Comparison of ENCODE assay signal across 27 mouse cellular contexts in the genomic region with DNA sequence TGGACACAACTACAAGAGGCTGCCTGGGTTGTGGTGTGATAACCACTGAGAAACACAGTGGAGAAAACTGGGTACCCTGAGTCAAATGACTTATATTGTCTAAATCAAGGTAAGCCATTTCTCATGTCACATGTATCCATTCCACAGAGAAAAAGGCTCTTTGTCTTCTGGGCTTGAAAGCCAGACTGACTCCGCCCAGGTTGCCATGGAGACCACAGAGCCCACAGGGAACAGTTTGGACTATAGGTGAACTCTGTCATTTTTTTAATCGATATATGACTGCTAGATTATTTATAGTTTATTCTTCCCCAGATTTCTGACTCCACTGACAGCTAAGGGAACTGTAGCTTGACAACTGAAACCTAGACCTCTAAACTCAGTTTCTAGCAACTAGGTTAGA.
A peak's percentile ranks its signal among the peaks of the same experiment; 100 is the strongest.
DNase-seq lines count a peak whose midpoint lies in the region; ATAC-seq and TF ChIP-seq lines count a peak whose summit lies in the region.
"Had no signal": no experiment of that assay in that cellular context is flagged by ENCODE, and none has a peak within 500 bp of the region (broad histone marks: within the 10 kb centered on the region; RNA-seq: fewer than 3 reads in every experiment).

No protein-coding gene starts in this region.

- H3K27ac ChIP-seq in midbrain, embryonic 14.5 days (replicated peaks; ENCODE audit: low read depth, low read length) = no peak overlapping the region
- H3K27ac ChIP-seq in midbrain, embryonic 11.5 days (ENCODE audit: low read depth, low read length) = no peak overlapping the region
- H3K27ac ChIP-seq in stomach, postnatal 0 days (replicated peaks) = no peak overlapping the region
- H3K27ac ChIP-seq: embryonic facial prominence, embryonic 12.5 days; forebrain, embryonic 15.5 days; gastrocnemius, adult 2 months; heart, embryonic 13.5 days; hindbrain, embryonic 12.5 days; limb, embryonic 10.5 days; limb, embryonic 15.5 days; liver, embryonic 15.5 days; midbrain, embryonic 13.5 days had no signal

- H3K9me3 ChIP-seq in midbrain, embryonic 14.5 days (ENCODE audit: control insufficient read depth, low read length) = no peaks in the 10 kb centered on the region
- H3K9me3 ChIP-seq in midbrain, embryonic 11.5 days (ENCODE audit: control insufficient read depth, low read length) = no peaks in the 10 kb centered on the region
- H3K9me3 ChIP-seq in stomach, postnatal 0 days (ENCODE audit: control insufficient read depth, low read length) = no peaks in the 10 kb centered on the region
- H3K9me3 ChIP-seq: embryonic facial prominence, embryonic 12.5 days; forebrain, embryonic 15.5 days; heart, embryonic 13.5 days; limb, embryonic 10.5 days; limb, embryonic 15.5 days; liver, embryonic 15.5 days; midbrain, embryonic 13.5 days had no signal

- no peaks in the 10 kb centered on the region for H3K4me1 ChIP-seq in midbrain, embryonic 14.5 days (ENCODE audit: control insufficient read depth, insufficient read depth, low read length)
- H3K4me1 ChIP-seq in midbrain, embryonic 11.5 days (ENCODE audit: control insufficient read depth, insufficient read depth, low read length) = no peaks in the 10 kb centered on the region
- no peaks in the 10 kb centered on the region for H3K4me1 ChIP-seq in stomach, postnatal 0 days (replicated peaks; ENCODE audit: control insufficient read depth, insufficient read depth)
- H3K4me1 ChIP-seq: forebrain, embryonic 15.5 days had no signal

- no peak overlapping the region for H3K9ac ChIP-seq in midbrain, embryonic 14.5 days (replicated peaks; ENCODE audit: low read length)
- H3K9ac ChIP-seq in midbrain, embryonic 11.5 days (ENCODE audit: low read length) = no peak overlapping the region
- no peak overlapping the region for H3K9ac ChIP-seq in stomach, postnatal 0 days (ENCODE audit: low read length)
- H3K9ac ChIP-seq: embryonic facial prominence, embryonic 12.5 days; forebrain, embryonic 15.5 days; heart, embryonic 13.5 days; hindbrain, embryonic 12.5 days; limb, embryonic 15.5 days; liver, embryonic 15.5 days; midbrain, embryonic 13.5 days had no signal

- no peaks in the 10 kb centered on the region for H3K36me3 ChIP-seq in midbrain, embryonic 14.5 days (ENCODE audit: control insufficient read depth, insufficient read depth, low read length)
- H3K36me3 ChIP-seq in midbrain, embryonic 11.5 days (ENCODE audit: control insufficient read depth, insufficient read depth, low read length) = no peaks in the 10 kb centered on the region
- no peaks in the 10 kb centered on the region for H3K36me3 ChIP-seq in stomach, postnatal 0 days (ENCODE audit: control insufficient read depth, insufficient read depth, low read length)
- H3K36me3 ChIP-seq: embryonic facial prominence, embryonic 12.5 days; forebrain, embryonic 15.5 days; heart, embryonic 13.5 days; hindbrain, embryonic 12.5 days; limb, embryonic 10.5 days; limb, embryonic 15.5 days; liver, embryonic 15.5 days; midbrain, embryonic 13.5 days had no signal

- H3K4me3 ChIP-seq in midbrain, embryonic 14.5 days (replicated peaks; ENCODE audit: low read depth, low read length) = no peak overlapping the region
- no peak overlapping the region for H3K4me3 ChIP-seq in midbrain, embryonic 11.5 days (ENCODE audit: low read depth, low read length)
- H3K4me3 ChIP-seq in stomach, postnatal 0 days (ENCODE audit: low read depth, low read length) = no peak overlapping the region
- H3K4me3 ChIP-seq: embryonic facial prominence, embryonic 12.5 days; forebrain, embryonic 15.5 days; gastrocnemius, adult 2 months; heart, embryonic 13.5 days; hindbrain, embryonic 12.5 days; limb, embryonic 10.5 days; limb, embryonic 15.5 days; liver, embryonic 15.5 days; midbrain, embryonic 13.5 days had no signal

- no peak for TF ChIP-seq CTCF in stomach, postnatal 0 days (IDR thresholded peaks at IDR 0.05; ENCODE audit: low read depth)

- DNase-seq in heart, adult 11 months = peak; percentile 44
- no peak for DNase-seq in heart, postnatal 10 days
- DNase-seq in midbrain, embryonic 14.5 days = peak; percentile 18
- no peak for DNase-seq in midbrain, embryonic 11.5 days (ENCODE audit: low spot score, missing footprints)
- peak; percentile 76 for DNase-seq in R1 (ENCODE audit: low read depth, low spot score)
- DNase-seq in stomach, postnatal 0 days (ENCODE audit: low spot score) = peak; percentile 31
- no peak for DNase-seq in kidney, adult 18-20 months
- DNase-seq: adrenal gland, postnatal 14 days; cerebellum, adult 11-12 months; cerebellum, adult 9-11 months; gastrocnemius, adult 2 months; heart, postnatal 14 days; kidney, postnatal 14 days; layer of hippocampus, adult 9-11 months; lung, postnatal 36 days; right cerebral cortex, postnatal 4 days; thymus, adult 2 months had no signal

- H3K27me3 ChIP-seq in midbrain, embryonic 14.5 days (ENCODE audit: control insufficient read depth, insufficient read depth, low read length) = no peaks in the 10 kb centered on the region
- no peaks in the 10 kb centered on the region for H3K27me3 ChIP-seq in midbrain, embryonic 11.5 days (ENCODE audit: control insufficient read depth, insufficient read depth, low read length)
- no peaks in the 10 kb centered on the region for H3K27me3 ChIP-seq in stomach, postnatal 0 days (ENCODE audit: control insufficient read depth, insufficient read depth, low read length)
- H3K27me3 ChIP-seq: embryonic facial prominence, embryonic 12.5 days; forebrain, embryonic 15.5 days; heart, embryonic 13.5 days; hindbrain, embryonic 12.5 days; limb, embryonic 15.5 days; liver, embryonic 15.5 days; midbrain, embryonic 13.5 days had no signal

- no peak overlapping the region for H3K4me2 ChIP-seq in midbrain, embryonic 14.5 days (ENCODE audit: low read length)
- no peak overlapping the region for H3K4me2 ChIP-seq in midbrain, embryonic 11.5 days
- no peak overlapping the region for H3K4me2 ChIP-seq in stomach, postnatal 0 days (replicated peaks; ENCODE audit: low read depth)
- H3K4me2 ChIP-seq: embryonic facial prominence, embryonic 12.5 days; forebrain, embryonic 15.5 days; heart, embryonic 13.5 days; hindbrain, embryonic 12.5 days; limb, embryonic 15.5 days; liver, embryonic 15.5 days; midbrain, embryonic 13.5 days had no signal

- 78% methylated on average over 2 of the region's 2 CpGs for WGBS in midbrain, embryonic 14.5 days
- 87% methylated on average over 2 of the region's 2 CpGs for WGBS in midbrain, embryonic 11.5 days
- WGBS in stomach, postnatal 0 days = 56% methylated on average over 2 of the region's 2 CpGs

- no peak for ATAC-seq in midbrain, embryonic 14.5 days (ENCODE audit: low FRiP score, low TSS enrichment)
- no peak for ATAC-seq in midbrain, embryonic 11.5 days (ENCODE audit: low FRiP score)
- ATAC-seq in stomach, postnatal 0 days (ENCODE audit: low FRiP score, low TSS enrichment) = no peak
- ATAC-seq: CD4-positive, CD25-positive, alpha-beta regulatory T cell, adult 4 months; forebrain, embryonic 15.5 days; intestine, postnatal 0 days; midbrain, embryonic 13.5 days had no signal

- TF ChIP-seq EP300 in stomach, postnatal 0 days (optimal IDR thresholded peaks at IDR 0.05) = no peak

- intact Hi-C loops in heart, postnatal 10 days (cut with DNase I) = no loop called here

Comparison
In these comparisons a context has a peak if more than half of its experiments do, and no peak if none do; other contexts are left out.
1. DNase-seq: peak in heart, adult 11 months (single experiment), midbrain, embryonic 14.5 days (single experiment), R1 (single experiment) and stomach, postnatal 0 days (single experiment); none in heart, postnatal 10 days (0 of 2), midbrain, embryonic 11.5 days (single experiment) and kidney, adult 18-20 months (single experiment).